In the genomic region with DNA sequence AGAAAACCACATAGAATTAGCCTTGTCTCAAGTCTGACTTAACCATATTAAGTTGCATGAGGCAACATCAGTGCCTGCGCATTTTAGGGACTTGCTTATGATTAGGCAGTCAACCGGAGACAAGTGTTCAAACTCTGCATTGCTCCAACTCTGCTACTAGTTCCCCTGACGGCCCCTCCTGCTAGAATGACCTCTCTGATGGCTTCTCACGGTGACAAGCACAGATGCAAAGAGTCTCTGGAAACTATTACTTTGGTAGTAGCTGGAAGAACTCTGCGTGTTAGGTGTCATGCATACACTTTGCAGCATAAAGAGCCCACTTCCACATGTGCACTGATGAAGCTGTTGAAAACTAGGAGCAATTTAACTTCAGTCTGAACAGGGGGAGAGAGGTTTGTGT, we compare ENCODE assay signal across 18 mouse cellular contexts.
"Had no signal": no experiment of that assay in that cellular context is flagged by ENCODE, and none has a peak within 500 bp of the region (broad histone marks: within the 10 kb centered on the region; RNA-seq: fewer than 3 reads in every experiment).

No protein-coding gene starts in this region.

- H3K36me3 ChIP-seq: limb, embryonic 12.5 days; liver, embryonic 13.5 days; lung, embryonic 15.5 days; midbrain, embryonic 15.5 days had no signal

- H3K9me3 ChIP-seq: limb, embryonic 12.5 days; liver, embryonic 13.5 days; lung, embryonic 15.5 days; megakaryocyte, embryonic 14.5 days; midbrain, embryonic 15.5 days had no signal

- H3K4me2 ChIP-seq: limb, embryonic 12.5 days; liver, embryonic 13.5 days; lung, embryonic 15.5 days; midbrain, embryonic 11.5 days; midbrain, embryonic 15.5 days had no signal

- H3K9ac ChIP-seq: limb, embryonic 12.5 days; liver, embryonic 13.5 days; liver, postnatal 0 days; lung, embryonic 15.5 days; midbrain, embryonic 15.5 days had no signal

- ATAC-seq: intestine, postnatal 0 days; liver, postnatal 0 days; midbrain, embryonic 15.5 days had no signal

- DNase-seq: kidney, adult 8-10 months; kidney, postnatal 36 days; layer of hippocampus, postnatal 36 days; liver; liver, embryonic 13.5 days; liver, postnatal 0 days; lung, postnatal 14 days; right cerebral cortex, postnatal 4 days; spleen, adult 18-20 months; thymus, adult 2 months; thymus, postnatal 25 days had no signal

- H3K4me3 ChIP-seq: limb, embryonic 12.5 days; liver, embryonic 13.5 days; lung, embryonic 15.5 days; megakaryocyte, embryonic 14.5 days; midbrain, embryonic 15.5 days had no signal

- H3K4me1 ChIP-seq: limb, embryonic 12.5 days; liver, embryonic 13.5 days; lung, embryonic 15.5 days; megakaryocyte, embryonic 14.5 days; midbrain, embryonic 15.5 days had no signal

- H3K27ac ChIP-seq: limb, embryonic 12.5 days; liver, embryonic 13.5 days; lung, embryonic 15.5 days; macrophage; midbrain, embryonic 15.5 days had no signal

- H3K27me3 ChIP-seq: limb, embryonic 12.5 days; liver, embryonic 13.5 days; lung, embryonic 15.5 days; megakaryocyte, embryonic 14.5 days; midbrain, embryonic 15.5 days had no signal
